Mouse (Mus musculus): ENCODE measurements around the gene Armc3.

- TF ChIP-seq CTCF (IDR thresholded peaks at IDR 0.05) (no peak), EP300 (IDR thresholded peaks at IDR 0.05) (no peak)
Observed at GRCm38 (mm10) chr2:19265834-19266233, 66.7 kb downstream of the Armc3 start.
